Mouse (Mus musculus) forelimb bud, embryonic 11.5 days (tissue): Measurements from ENCODE around the gene Zdhhc12.
"Not testable (repeated sequence)": the region's sequence is repeated elsewhere in the genome, so short reads cannot be mapped to it uniquely, and the experiment has no call there.

ENCODE experiments used
- DNase-seq: peaks from one replicate; pipeline ENCODE4 v3.0.0-alpha.2; 2012; ENCODE audit warnings: low read depth, low spot score

The Zdhhc12 gene

DNA sequence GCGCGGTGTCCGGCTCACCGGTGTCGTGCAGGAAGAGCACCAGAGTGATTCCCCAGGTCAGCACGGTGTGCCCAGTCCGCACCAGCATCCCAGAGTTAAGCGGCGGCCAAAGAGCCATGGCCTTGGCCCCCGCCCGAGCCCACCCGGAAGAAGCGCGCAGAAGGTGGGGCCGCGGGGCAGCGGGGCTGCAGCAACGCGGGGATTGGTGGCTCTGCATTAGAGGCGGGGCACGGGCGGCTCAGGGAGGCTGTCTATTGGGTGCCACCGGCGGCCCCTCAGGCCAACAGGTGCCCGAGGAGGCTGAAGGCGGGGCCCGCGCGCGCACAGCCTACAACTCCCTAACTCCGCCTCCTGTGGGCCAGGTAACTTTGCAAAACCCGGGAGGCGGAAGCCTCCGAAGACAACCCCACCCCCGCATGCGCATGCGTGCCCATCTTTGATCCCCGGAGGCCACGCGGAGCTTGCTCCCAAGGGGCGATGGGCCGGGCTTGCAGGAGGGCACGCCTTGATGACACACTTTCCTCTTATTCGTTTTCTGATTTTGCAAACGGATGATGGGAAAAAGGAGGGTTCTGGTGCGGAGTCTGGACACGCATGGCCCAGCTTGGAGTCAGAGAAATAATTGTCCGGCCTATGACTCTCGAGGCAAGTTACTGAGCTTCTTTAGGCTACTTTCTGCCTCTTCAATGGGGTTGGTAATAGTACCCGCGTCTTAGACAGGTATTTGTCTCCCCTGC, at the start of gene Zdhhc12:
TSS of gene Zdhhc12 (minus strand) at position 178 of the 737 bp plus-strand sequence.
- DNase-seq = peak; percentile 95

DNA sequence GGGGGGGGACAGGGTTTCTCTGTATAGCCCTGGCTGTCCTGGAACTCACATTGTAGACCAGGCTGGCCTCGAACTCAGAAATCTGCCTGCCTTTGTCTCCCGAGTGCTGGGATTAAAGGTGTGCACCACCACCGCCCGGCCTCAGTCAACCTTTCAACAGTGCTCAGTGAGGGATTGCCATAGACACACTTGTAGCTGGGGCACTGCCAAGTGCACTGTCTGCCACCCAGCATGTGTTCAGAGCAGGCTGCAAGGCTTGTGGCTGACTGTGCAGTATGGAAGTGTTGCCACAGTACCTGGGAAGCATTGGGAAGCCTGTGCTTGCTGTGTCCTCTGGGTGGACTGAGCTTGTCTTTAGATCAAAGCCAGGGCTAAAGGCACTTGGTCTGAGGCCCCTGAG, 46.6 kb upstream of the Zdhhc12 start:
- not testable (repeated sequence) for DNase-seq

DNA sequence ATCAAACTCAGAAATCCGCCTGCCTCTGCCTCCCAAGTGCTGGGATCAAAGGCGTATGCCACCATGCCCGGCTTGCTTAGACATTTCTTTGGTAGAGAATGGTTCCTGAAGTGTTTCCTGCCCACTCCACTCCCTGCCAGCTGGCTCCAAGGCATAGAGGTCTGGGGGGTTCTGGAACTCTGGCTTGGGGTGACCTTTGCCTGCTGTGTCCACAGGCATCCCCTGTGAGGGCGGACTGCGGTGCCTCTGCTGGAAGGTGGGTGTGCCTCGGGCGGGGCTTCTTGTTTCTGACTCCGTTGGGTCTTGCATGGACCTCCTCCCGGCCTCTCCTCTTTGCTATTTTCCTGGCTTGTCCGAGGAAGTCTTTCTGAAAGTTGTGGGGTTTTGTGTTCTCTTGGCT, 43.0 kb upstream of the Zdhhc12 start:
- DNase-seq = no peak

DNA sequence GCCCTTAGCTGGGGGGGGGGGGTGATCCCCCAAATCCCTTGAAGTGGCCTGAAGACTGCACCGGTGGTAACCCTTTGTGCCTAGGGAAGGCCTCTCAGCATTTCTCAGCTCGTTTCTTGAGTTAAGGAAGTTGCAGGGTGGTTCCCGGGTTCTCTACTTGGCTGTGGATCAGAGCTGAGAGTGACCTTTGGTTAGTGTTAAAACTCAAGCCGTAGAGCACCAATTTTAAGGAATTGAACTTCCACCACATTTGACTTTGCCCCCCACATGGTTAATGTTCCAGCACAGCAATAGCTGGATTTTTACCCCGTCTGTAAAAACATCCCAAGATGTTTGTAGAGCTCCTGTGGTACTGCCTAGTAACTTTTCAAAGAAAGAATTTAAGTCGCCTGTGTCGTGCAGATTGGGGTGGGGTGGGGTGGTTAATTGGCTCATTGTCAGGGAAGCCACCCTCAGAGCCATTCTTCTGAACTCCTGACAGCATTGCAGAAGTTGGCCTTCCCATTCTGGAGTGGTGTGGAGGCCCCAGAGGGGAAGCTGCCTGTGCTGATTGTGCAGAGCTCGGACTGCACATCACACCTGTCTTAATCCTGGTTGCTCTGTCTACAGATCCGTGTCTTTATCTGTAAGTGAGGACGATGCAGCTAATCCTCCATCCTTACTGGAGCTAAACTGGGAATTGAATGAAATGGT, 41.6 kb upstream of the Zdhhc12 start:
- DNase-seq = no peak

DNA sequence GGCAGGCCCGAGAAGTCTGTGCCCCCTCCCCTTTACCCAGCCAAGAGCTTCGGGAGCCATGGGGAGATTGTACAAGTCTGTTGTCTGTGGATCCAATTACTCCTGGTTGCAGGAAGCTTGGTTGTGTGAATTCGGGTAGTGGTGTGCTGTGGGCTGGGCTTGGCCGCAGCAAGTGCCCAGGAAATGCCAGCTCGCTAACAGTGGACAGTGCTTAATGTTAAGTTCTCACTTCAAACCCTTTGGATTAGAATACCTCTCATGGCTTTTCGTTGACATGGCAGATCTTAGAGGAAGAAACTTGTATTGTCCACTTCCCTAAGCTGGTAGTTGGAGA, 40.9 kb upstream of the Zdhhc12 start:
- no peak for DNase-seq

DNA sequence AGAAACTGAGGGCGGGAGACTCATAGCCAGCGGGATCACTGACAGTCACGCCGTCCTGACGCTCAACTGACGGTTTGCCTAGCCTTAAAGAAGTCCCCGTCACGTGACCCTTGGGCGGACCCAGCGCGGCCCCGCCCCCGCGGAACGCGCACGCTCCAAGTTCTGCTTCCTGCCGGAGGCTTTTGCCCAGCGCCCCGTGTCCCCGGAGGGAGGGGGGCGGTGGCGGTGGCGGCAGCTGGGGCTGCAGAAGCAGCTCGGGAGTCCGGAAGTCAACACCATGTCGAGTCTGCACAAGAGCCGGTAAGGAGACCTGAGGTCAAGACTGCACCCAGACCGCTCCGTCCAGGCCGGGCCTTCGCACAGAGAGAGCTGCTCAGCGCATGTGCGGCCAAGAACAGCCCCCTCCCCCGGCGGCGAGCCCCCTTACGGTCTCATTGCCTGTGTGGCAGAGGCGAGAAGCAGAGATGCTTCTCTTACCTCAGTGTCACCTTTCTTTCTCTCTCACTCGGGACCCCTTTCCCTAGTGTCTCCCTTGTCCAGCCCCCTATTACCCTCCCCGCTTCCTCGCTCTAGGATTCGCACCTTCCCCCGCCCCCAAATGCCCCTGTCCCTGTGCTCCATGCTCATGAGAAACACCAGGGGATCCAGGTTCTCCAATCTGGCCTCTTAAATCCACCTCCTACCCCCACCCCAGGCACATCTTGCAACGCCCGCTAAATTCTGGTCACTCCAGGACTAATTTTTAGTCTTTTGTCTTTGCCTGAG, 40.3 kb upstream of the Zdhhc12 start, which contains the start of gene Tbc1d13:
TSS of gene Tbc1d13 (plus strand) at position 134 of the 765 bp plus-strand sequence.
- DNase-seq = peak; percentile 89

DNA sequence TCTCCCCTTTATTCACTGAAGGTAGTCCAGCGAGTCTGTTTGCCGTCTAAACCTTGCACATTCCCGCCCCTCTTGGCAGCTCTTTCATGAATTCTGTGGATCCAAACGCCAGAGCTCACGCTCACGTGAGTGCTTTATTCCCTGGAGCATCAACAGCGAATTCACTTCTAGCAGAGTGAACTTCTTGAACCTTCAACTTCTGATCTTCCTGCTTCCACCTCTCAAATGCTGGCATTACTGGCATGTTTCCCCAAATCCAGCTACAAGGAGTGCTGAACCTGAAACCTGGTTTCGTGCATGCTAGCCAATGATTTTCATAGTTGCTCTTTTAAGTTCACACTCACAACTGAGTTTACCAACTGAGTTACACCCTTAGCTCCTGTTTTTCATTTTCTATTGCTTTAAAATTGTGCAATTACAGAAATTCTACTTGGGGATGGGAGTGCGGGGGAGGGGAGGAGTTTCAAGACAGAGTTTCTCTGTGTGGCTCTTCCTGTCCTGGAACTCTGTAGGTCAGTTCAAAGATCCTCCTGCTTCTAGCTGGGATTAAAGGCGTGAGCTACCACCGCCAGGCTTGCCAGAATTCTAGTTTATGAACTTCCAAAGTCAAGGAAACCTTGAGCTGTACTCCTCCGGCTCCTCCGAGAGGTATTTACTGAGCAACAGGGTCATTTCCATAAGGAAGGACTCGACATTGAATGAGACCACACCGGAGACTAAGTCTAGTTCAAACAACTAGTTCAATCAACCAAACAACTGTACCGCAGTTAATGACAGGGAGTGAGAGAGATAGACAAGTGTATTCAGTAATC, 39.6 kb upstream of the Zdhhc12 start:
- DNase-seq = no peak

DNA sequence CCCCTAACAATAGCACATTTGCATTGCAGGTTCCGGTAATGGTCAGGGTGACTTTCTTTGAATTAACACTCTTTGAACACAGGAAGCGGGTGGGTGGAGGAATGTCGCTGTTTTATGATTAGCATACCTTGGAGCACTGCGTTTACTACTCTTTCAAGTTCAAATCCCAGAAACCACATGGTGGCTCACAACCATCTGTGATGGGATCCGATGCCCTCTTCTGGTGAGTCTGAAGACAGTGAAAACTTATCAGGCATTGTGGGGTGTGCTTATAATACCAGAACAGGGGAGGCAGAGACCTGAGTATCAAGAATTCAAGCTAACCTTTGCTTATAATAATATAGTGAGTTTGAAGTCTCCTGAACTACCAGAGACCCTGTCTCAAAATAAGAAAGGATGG, 37.8 kb upstream of the Zdhhc12 start:
- not testable (repeated sequence) for DNase-seq

DNA sequence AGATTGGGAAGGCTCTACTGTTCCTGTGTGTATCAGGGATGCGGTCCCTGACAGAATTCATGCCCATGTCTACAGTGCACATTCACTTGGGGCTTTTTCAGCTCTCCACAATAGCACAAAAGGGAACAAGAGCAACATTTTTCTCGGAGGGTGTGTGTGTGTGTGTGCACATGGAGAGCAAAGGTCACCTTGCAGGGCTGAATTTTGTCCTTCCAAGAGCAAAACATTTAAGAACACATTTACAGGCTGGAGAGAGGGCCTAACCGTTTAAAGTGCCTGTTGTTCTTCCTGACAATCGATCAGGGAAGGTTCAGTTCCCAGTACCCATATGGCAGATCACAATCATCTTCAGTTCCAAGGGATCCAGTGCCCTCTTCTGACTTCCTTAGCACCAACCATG, 36.7 kb upstream of the Zdhhc12 start:
- no peak for DNase-seq

DNA sequence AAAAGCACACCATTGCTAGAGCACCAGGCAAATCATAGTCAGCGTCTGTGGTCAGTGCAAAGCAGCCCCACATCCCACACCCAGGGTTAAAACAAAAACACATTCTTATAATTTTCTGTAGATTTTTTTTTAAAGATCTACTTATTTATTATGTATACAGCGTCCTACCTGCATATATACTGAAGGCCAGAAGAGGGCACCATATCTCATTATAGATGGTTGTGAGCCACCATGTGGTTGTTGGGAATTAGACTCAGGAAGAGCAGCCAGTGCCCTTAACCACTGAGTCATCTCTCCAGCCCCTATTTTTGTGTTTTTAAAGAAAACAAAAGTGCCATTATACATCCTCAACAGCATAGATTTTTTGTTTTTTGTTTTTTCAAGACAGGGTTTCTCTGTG, 35.3 kb upstream of the Zdhhc12 start:
- DNase-seq = peak; percentile 48

DNA sequence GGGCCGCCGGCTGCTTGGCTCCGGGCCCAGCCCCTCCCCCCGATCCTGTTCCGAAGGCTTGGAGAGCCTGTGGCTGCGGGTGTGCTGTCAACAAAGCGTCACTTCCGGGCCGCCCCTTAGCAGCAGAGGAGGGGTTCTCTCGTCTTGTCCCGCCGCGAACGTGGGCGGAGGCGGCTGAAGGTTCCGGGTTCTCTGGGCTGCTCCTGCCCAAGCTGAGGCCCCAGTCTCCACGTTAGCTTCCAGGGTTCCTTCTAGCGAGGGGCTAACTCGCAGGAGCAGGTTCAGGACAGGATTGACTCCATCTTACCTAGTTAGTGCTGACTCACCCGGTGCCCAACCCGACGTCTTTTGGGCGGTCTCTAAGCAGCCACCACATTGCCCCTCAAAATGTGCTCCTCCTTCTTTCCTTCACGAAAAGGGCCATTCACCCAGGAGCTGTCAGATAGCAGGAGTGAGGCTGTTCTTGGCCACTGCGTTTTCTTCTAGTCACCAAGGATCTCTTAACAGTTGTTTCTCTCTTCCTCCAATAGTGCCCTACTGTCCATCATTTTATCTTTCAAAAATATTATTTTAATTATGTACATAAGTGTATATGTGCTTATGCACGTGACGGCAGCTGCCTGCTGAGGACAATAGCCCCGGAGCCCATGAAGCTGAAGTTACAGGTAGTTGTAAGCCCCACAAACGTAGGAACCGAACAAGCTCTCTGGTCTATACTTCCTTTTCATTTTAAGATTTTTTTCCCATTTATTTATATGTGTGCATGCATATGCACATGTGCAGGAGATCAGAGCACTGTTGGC, 31.2 kb upstream of the Zdhhc12 start, which contains the start of gene Zer1:
TSS of gene Zer1 (minus strand) at position 114 of the 803 bp plus-strand sequence.
- DNase-seq = peak; percentile 84

DNA sequence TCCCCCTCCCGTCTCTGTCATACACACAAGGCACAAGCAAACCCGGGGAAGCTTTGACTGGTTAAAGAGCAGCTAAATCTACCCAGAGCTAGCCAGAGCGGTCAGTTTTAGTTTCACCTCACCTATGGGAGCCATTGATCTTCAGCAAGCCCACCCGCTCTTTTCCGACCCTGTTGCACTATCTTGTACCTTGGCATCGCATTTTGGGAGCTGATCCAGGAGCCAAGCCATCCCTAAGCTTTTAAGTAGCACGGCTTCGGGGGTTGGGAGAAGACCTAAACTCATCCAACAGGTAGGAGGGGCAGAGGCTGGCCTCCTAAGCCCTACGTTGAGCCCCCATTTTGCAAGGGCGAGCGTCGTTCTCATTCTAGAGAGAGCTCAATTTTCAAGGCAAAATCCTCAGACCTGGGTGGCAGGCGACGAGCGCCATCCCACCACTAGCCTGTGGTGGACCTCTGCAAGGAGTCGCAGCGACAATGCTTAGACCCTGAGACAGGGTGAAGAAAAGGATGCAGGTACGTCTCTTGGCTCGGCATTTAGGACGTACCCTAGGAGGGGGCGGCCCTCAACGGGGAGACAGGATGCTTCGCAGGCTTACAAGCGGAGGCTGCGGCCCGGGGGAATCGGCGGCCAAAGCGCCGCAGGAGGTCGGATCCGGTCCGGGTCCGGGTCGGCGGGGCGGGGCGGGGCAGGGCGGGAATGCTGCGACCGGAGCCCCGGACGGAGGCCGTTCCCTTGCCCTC, 30.5 kb upstream of the Zdhhc12 start:
- peak; percentile 12 for DNase-seq

DNA sequence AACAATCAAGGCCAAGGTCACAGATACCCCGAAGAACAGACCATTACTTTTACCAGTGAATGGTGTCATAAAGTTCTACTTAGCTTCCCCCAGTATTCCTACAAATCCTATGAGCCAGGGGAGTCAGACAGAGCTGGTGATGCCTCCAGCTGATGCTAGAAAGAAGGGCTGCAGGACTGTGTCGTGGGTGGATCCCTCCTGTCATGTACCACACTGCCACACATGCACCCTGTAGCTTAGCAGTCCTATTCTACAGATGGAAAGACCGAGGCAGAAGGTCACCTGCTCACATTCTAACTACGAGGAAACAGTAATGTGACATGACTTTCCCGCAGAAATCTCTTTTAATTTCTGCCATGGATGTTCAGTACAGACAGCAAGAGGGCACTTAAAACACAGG, 29.3 kb upstream of the Zdhhc12 start:
- DNase-seq = no peak

DNA sequence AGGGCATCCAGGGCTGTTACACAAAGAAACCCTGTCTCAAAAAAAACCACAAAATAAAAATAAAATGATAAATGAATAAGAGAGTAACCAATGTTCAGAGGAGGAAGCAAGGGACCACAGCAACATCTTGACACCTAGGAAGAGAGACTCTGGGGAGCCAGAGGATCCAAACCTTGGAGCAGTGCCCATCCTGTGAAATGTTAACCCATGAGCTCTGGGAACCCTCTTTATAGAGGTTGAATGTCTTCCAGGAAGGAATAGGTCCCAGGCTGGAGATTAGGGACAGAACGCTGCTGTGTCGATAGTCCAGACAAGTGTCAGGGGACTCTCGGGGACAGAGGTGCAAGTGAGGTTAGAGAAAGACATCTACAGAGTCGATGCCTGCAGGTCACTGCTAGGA, 26.8 kb upstream of the Zdhhc12 start:
- DNase-seq = no peak

DNA sequence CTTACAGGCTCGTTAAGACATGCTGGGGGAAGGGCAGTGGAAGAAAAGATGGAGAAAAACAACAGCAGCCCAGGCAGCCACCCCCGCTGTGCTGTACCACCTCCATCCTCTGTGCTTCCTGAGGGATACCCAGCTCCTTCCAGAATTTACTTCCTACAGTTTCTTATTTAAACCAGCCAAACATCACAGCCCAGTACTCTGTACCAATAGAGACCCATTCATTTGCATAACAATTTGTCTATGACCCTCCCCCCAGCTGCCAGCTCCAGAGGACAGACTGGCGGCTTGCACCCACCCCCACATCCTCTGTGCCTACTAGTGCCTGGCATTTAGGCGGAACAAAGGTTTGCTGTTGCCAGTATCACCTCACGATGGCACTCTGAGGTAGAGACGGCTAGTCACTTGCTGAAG, 26.2 kb upstream of the Zdhhc12 start:
- DNase-seq = no peak

DNA sequence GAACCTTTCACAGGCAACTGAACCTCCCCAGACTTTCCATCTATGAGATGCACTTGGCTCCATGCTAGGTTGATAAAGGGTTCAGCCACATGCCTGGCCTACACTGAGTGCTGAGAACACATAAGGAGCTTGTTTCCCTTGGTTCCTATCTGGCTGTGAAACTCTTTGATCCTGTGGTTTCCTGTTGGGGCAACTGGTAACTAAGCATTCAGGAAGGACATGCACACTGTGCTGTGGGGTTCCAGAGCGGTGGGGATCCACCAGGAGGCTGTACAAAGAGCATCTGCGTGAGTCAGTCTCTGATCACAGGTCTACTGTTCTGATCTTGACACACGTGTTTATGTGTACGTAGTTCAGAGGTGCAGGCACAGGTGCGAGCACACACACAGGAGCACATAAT, 19.1 kb upstream of the Zdhhc12 start:
- DNase-seq = no peak

DNA sequence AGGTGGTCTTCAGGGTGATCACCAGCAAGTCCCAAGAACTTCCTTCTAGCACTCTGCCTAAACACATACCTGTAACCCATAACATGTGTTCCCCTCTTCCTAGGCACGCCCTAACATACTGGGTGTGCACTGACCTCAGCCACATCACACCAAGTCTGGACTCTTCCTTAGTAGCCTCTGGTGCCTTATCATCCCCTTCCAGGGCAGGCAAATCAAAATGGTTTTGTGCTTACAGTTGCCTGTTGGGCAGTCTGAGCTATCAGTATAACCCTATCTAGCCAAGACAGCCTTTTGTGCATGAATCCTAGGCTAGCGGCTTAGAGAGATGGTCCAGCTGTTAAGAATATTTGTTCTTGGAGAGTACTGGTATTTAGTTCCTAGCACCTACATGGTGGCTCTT, 18.1 kb upstream of the Zdhhc12 start:
- no peak for DNase-seq

DNA sequence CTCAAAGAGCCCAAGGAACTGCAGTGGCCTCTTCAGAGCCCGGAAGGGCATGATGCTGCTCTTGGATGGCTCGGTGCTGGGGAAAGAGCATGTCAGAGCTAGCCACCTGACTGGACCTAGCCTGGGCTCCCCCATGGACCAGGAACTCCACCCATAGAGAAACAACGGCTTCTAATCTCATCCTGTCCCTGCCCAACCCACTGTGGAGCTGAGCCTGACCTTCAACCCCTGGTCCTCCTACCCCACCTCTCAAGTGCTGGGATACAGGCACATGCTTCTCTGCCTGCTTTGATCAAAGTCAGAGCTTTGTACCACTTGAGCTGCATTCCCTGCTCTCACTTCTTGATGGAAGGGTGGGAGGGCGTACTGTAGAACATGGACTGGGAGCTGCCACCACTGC, 14.8 kb upstream of the Zdhhc12 start:
- DNase-seq = no peak

DNA sequence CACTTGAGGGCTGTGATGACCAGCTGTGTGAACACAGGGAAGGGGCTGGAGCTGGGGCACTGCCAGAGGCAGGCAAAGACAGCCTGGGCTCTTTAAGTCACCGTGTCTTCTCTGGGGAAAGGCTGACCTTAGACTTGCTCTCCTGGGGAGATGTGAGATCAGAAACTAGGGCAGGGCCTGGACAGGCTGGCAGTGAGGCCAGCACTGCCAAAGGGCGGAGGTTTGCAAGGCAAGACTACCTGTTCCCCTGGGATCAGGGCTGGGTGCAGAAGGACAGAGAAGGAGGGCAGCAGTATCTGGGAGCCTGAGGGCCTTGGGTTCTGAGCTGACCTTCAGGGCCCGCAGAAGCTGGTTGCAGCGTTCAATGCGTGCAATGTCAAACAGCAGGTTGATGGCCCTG, 14.2 kb upstream of the Zdhhc12 start:
- no peak for DNase-seq

DNA sequence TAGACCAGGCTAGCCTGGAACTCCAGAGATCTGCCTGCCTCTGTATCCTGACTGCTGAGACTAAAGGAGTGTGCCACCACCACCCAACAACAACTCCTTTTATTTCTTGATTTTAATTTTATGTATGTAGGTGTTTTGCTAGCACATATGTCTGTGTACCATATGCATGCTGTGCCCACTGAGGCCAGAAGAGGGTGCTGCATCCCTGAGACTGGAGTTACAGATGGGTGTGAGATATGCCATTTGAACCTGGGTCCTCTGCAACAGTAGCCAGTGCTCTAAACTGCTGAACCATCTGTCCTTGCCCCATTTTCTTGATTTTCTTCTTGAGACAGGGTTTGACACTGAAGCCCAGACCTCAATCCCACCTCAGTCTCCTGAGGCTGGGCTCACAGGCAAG, 12.9 kb upstream of the Zdhhc12 start:
- DNase-seq = peak; percentile 31
